Mouse (Mus musculus) spleen, postnatal 4 days (tissue): ENCODE measurements around the gene Aff2.

Experiments
- DNase-seq, 2 experiments: peaks; one replicate each; pipeline ENCODE4 v3.0.0; 2022; ENCODE audit warnings: low spot score in 2 of 2

Aff2 gene

DNA sequence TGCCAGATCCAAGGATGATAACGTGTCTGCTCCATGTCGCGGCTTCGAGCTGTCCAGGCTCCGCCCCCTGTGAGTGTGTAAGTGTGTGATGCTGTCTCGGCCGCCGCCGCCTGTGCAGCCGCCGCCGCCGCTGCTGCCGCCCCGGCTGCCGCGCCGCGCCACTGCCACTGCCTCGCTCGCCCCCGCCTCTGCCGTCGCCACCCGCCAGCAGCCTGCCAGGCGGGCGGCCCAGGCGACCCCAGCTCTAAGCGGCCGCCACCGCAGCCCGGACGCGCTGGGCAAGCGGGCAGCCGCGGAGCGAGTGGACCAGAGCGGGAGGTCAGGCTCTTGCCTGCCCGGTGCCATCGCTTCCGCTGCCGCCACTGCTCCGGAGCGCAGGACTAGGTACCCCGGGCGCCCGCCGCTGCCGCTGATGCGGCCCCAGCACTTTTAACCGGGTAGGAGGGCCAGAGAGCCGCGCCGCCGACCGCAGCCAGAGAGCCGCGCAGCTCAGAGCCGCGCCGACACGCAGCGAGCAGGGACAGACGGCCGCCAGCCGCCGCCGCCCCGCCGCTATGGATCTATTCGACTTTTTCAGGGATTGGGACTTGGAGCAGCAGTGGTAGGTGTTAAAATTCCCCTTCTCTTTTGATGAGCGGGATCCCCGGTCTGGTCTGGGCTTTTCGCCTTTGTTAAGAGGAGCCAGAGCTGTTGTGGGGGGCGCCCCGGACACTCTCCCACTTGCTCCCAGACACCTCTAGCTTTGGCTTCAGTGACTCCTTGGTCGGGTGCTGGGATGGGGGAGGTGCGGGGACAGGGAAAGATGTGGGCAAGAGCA lies at the start of gene Aff2:
Aff2 (plus strand) TSS at position 57 of the 817 bp plus-strand sequence.
- DNase-seq, result no peak

DNA sequence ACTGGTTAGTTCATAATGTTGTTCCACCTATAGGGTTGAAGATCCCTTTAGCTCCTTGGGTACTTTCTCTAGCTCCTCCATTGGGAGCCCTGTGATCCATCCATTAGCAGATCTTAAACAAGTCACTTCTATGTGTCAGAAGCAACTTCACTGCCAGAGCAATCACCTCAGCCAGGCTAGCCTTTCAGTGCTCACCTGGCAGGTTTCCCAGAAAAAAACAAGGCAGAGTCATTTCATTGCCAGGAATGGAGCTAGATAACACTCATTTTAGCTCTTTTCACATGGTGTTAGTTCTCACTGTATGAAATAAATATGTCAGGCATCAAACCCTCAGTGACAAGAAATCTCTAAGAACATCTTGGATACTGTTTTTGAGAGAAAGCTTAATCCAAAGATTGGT lies 22.8 kb upstream of the Aff2 start:
- no peak for DNase-seq

GRCm38 (mm10) chrX:69355621-69356020 lies 4.5 kb upstream of the Aff2 start:
- DNase-seq, result no peak

- no peak for DNase-seq
Observed at GRCm38 (mm10) chrX:69359360-69359759, 734 bp upstream of the Aff2 start.

- no peak for DNase-seq
Observed at GRCm38 (mm10) chrX:69359885-69360237, 233 bp upstream of the Aff2 start.

DNA sequence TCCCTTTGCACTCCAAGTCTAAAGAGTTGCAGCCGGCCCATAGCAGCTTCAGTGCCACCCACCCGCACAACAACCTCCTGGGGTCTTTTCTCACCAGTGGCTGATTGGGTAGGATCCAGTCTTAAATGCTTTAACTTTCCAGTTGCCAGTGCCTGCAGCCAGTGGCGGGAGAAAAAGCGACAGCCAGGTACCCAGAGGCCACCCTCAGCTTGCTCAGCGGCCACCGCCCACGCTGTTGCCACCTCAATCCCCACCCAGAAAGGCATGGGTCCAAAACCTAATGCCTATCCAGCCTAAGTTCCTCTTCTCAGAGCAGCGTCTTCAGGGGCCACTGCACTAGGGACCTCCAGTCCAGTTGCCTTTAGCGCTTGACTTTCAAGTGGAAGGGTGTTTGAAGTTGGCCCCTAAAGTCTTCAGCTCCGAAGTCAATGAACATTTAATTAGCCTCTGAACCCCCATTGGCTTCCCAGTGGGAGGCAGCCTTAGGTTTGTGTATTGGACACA lies 1.0 kb downstream of the Aff2 start:
- no peak for DNase-seq

- no peak for DNase-seq
Observed at GRCm38 (mm10) chrX:69364198-69364597, 4.1 kb downstream of the Aff2 start.

DNA sequence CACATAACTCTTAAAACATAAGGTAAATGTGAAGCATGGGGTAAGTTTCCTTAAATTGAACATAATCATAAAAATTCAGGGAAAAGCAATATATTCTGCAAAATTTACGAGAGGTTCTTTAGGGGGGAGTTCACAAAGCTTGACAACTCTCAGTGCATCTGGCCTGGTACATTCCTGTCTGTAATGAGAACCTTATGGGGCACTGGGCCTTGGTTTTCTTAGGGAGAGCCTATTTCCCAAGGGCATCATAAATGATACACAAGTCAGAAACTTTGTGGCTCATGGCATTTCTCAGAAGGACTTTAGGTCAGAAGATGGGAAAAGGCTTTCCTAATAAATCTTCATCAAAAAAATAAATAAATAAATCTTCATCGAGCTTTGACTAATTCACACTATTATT lies 13.2 kb downstream of the Aff2 start:
- no peak for DNase-seq

GRCm38 (mm10) chrX:69389738-69390137 lies 29.6 kb downstream of the Aff2 start:
- no peak for DNase-seq

DNA sequence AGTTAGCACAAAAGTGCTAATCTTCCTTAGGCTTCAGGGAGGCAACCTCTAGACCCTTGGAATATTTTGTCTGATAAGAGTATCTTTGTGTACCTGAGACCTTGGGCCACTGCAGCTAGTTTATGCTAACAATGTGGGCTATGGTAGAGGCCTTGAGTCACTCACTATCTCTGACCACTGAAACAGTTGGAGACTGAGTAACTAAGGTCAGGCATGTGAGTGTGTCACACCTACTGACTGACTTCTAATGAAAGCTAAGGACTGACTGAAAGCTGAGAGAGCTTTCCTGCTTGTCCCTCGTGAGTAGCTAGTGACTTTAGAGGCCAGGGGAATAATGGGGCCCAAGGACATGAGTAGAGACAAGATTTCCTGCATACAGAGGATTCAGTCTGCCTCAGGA lies 54.9 kb downstream of the Aff2 start:
- no peak for DNase-seq

DNA sequence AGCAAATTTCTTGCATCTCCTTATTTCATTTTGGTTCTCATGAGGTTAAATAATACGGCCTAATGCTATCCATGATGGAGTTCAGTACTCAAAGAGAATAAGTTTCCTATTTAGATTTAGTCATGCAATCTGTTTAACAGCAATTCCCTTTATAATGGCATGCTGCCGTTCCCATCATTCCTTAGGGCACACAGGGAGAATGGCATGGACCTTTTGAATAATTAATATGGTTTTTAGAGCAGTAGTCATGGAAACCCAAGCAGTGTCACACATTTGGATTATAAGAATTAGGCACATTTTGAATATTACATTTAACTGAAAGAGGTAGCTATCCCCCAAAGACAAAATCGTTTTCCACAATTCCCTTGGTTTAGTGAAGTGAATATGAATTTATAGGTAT lies 78.3 kb downstream of the Aff2 start:
- DNase-seq, result no peak

GRCm38 (mm10) chrX:69441937-69442336 lies 81.8 kb downstream of the Aff2 start:
- no peak for DNase-seq

GRCm38 (mm10) chrX:69460896-69461295 lies 100.8 kb downstream of the Aff2 start:
- no peak for DNase-seq

DNA sequence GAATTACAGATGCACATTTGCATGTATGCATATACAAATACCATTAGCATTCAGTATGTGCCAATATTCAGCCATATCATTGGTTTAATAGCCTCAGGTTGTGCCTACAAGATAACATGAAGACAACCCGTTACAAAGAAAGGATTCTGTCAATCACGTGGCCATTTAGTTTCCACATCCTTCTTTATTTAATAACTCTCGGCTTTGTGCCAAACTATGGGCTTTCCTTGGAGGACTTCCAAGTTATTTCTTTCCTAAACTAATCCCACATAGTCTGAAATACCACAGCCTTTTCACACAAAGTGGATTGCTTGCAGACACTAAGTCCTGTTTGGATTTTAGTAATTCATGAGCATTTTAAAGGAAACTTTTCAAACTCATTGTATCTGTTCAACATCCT lies 142.0 kb downstream of the Aff2 start:
- no peak for DNase-seq

GRCm38 (mm10) chrX:69518040-69518575 lies 158.0 kb downstream of the Aff2 start:
- no peak for DNase-seq

- DNase-seq, result no peak
Observed at GRCm38 (mm10) chrX:69540811-69541210, 180.7 kb downstream of the Aff2 start.

GRCm38 (mm10) chrX:69579903-69580459 lies 219.9 kb downstream of the Aff2 start:
- DNase-seq, result no peak

DNA sequence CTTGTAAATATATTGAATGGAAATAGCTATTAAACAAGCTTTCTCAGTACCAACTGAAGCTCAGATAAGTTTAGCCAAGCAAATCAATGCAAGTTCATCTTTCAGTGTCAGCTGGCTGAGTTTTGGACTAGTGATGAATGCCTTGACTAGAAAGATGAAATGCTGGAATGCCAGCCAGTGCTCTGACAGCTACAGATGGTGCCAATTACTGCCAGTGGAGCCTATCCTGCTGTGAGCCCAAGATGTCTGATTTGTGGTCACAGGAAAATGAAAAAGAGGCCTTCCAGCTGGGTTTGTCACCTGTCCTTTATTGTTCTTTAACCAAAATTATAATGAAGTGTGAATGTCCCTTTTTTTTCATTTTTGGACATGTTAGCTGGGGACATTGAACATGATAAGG lies 248.7 kb downstream of the Aff2 start:
- no peak for DNase-seq

- no peak for DNase-seq
Observed at GRCm38 (mm10) chrX:69663038-69663437, 302.9 kb downstream of the Aff2 start.

DNA sequence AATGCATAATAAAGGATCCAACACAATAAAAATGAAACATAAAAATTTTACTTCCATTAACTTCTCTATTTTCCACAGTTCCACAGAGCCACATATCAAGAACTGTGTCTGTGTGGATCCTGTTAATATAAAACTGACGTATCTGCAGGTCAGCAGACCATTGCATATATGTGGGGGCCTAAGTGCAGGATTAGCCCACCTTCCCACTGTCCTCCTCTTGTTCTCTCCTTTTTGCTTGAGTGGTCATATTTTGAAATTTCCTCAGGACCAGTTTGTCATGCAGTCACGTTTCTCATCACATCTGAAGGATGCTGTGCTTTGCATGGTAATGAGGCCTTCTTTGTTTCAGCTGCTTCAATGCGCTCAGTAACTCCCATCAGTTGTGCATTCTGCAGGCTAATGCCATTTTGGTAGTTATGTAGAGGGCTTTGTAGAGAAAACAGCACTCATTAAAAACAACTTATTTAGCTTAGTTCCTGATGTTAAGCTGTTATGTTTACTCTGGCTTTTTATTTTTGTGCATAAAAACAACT lies 306.1 kb downstream of the Aff2 start:
- no peak for DNase-seq

DNA sequence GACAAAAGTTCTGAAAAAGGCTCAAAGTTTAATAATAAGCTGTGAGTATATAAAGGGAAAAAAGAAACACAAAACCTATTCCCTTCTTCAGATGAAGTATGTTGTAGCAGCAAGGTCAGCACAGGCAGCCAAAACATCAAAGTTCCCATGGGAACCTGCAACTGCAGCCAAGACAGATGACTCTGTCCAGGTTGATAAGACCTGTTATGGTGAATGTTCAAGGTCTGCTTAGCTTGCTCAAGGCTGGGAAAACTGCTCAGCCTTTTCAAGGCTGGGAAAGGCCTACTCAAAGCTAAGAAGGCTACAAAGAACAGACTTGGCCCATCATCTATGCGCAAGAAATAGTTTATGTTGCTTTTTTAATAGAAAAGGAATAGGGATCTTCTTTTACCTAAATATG lies 315.6 kb downstream of the Aff2 start:
- no peak for DNase-seq

DNA sequence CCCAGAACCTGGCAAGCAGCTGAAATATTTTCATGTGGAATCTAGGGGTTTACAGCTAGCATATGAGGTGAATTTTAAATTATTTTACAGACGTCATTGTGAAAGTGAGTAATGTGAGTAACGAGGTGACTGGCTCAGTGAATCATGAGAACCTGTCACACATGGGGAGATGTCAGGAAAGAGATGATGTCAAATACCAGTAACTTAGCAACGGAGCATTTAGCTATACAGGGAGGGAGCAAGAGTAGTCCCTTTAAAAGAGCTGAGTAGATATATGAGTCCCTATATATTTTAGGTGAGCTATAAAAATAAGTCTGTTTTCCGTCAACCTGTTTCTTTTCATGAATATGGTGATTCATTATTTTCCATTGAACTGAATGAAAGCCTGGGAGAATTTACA lies 338.7 kb downstream of the Aff2 start:
- DNase-seq, result no peak

- no peak for DNase-seq
Observed at GRCm38 (mm10) chrX:69738972-69739371, 378.9 kb downstream of the Aff2 start.
